Mouse (Mus musculus) right cerebral cortex, postnatal 4 days (tissue): ENCODE measurements at regions not wholly inside any gene's neighbourhood (a gene's known extent, or its start where the extent isn't known, plus 50 kb on each side); places are given as distances from the start of the nearest gene placed in this dataset.

ENCODE experiments used
- DNase-seq: peaks from one replicate; pipeline ENCODE4 v3.0.0-alpha.2; 2022

GRCm38 (mm10) chr13:70989999-70990645 lies 148.5 kb upstream of the Adamts16 start:
- no peak for DNase-seq

- no peak for DNase-seq
Observed at GRCm38 (mm10) chr13:70979344-70979743, 137.7 kb upstream of the Adamts16 start.

- DNase-seq = no peak
Observed at GRCm38 (mm10) chr13:70978547-70979307, 137.1 kb upstream of the Adamts16 start.

GRCm38 (mm10) chr13:70969596-70969995 lies 128.0 kb upstream of the Adamts16 start:
- no peak for DNase-seq

DNA sequence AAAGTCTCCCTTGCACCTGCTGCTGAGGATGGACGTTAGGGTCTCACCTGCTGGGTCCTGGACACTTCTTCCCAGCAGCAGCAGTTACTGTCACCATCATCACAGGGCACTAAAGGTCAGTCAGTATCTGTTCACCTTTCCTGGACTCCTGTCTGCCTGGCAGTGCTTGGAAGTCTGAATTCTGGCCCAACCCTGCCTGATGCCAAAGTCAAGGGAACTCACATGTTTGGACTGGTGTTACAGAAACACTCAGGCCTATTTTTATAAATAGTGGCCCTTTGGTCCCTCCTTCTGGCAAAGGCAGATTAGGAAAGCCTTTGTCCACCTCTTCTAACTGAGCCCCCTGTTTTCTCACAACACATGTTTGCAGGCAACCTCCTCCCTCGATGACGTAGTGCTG lies 126.2 kb upstream of the Adamts16 start:
- no peak for DNase-seq

DNA sequence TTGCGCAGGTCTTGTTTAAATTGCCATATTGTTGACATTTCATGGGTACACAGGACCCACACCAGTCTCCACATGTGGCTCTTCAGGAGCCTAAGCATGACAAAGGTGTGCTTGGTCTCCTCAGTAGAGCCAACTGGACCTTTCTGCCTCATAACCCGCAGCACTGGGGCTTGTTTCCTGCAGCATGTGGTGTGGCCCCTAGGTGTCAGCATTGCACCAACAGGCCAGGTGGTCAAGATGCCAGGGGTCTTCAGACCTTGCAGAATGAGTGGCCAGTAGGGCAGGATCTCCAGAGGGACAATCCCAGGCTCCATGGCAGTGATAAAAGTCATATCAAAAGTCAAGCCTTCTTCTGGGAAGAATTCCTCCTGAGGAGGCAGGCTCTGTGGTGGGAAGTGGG lies 121.8 kb upstream of the Adamts16 start:
- DNase-seq = no peak

GRCm38 (mm10) chr13:70934309-70935037 lies 92.9 kb upstream of the Adamts16 start:
- no peak for DNase-seq

GRCm38 (mm10) chr13:70913834-70914233 lies 72.2 kb upstream of the Adamts16 start:
- DNase-seq = no peak

DNA sequence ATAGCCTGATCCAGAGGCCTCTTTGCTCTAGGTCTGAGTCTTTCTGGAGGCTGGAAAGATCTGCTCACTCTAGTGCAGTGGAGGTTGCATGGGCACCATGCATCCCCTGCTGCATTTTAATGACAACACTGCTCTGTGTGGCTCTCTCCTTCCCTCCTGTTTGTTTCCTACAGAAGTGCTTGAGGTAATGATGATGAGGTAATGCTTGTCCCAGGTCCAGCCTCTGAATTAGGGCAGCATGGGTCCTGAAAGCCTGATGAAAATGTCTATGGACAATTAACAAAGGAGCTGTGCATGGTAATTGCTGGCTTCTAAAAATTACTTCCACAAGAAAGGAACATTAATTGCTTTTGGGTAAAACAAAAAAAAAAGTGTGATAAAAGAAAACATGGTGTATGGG lies 69.3 kb upstream of the Adamts16 start:
- DNase-seq = no peak

- no peak for DNase-seq
Observed at GRCm38 (mm10) chr13:70904834-70905233, 63.2 kb upstream of the Adamts16 start.

- no peak for DNase-seq
Observed at GRCm38 (mm10) chr13:70903831-70904230, 62.2 kb upstream of the Adamts16 start.

GRCm38 (mm10) chr13:70903150-70903549 lies 61.5 kb upstream of the Adamts16 start:
- DNase-seq = no peak

GRCm38 (mm10) chr13:70902727-70903126 lies 61.1 kb upstream of the Adamts16 start:
- DNase-seq = no peak

DNA sequence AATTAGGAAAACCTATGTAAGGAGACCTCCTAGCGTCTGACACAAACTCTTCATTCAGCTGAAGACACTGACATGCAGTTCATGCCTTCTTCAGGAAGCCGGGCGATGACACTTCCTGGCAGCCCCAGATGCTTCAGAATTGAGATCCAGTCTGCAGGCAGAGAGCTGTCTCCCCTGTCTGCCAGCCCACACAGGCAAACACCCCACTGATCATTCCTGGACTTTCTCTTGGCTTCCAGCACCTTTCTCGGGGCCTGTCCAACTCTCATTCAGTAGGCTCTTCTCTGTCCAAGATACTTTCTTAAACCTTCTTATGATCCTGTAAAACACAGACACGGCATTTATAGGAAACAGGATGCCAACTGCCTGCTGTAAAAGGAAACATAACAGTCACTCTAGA lies 50.0 kb upstream of the Adamts16 start:
- DNase-seq = no peak
